Mouse (Mus musculus) intestine, embryonic 16.5 days (tissue): ENCODE data around the gene Gabrb1. TPM values are rescaled to one million over a fixed set of nuclear protein-coding genes. Genes with fewer than 3 reads are reported as not detected.
A peak's percentile ranks its signal among the peaks of the same experiment; 100 is the strongest.

Experiments used
- ATAC-seq: fragments of 200-750 bp; cut with Nextera tagmentation; 2 replicates; pipeline ENCODE4 v1.8.0; 2017; ENCODE audit warnings: moderate TSS enrichment, moderate library complexity
- H3K27ac ChIP-seq: fragments of 300-500 bp; sonication (generic); 2 replicates; pipeline ENCODE4 v1.5.1; 2014; ENCODE audit warnings: mild to moderate bottlenecking, low read length
- H3K27me3 ChIP-seq: fragments of 300-500 bp; sonication (generic); replicated peaks from 2 replicates; pipeline ENCODE4 v1.6.1; 2014; ENCODE audit warnings: low read length, control low read depth, mixed read lengths; ENCODE audit not compliant: control insufficient read depth, insufficient read depth
- H3K36me3 ChIP-seq: fragments of 300-500 bp; sonication (generic); 2 replicates; pipeline ENCODE4 v1.6.1; 2014; ENCODE audit warnings: low read length, control low read depth; ENCODE audit not compliant: control insufficient read depth, insufficient read depth
- H3K4me1 ChIP-seq: fragments of 300-500 bp; sonication (generic); 2 replicates; pipeline ENCODE4 v1.6.1; 2014; ENCODE audit warnings: low read length, control low read depth, mixed read lengths; ENCODE audit not compliant: control insufficient read depth, insufficient read depth
- H3K4me2 ChIP-seq: fragments of 300-500 bp; sonication (generic); 2 replicates; pipeline ENCODE4 v1.6.1; 2014; ENCODE audit warnings: low read depth, low read length, control low read depth
- H3K4me3 ChIP-seq: fragments of 300-500 bp; sonication (generic); 2 replicates; pipeline ENCODE4 v1.5.1; 2014; ENCODE audit warnings: mild to moderate bottlenecking, low read length
- H3K9ac ChIP-seq: fragments of 300-500 bp; sonication (generic); 2 replicates; pipeline ENCODE4 v1.6.1; 2014; ENCODE audit warnings: low read depth, low read length
- H3K9me3 ChIP-seq: fragments of 300-500 bp; sonication (generic); 2 replicates; pipeline ENCODE4 v1.6.1; 2016; ENCODE audit warnings: low read length, control low read depth; ENCODE audit not compliant: control insufficient read depth
- WGBS: fragments of 180-500 bp; shearing (Covaris S2); extraction: QIAGEN DNeasy Blood & Tissue Kit; methylation state at CpG from one replicate; pipeline ENCODE4 v1.1.7; 2014; 5-methylcytosine and 5-hydroxymethylcytosine counted together
- polyA plus RNA-seq: library from polyadenylated mRNA; unstranded; fragments of >200 nt; fragmentation: Nextera tagmentation; extraction: Ambion mirVana; gene quantifications from 2 replicates; pipeline ENCODE4 v1.2.1, GENCODE M21; 2015

Gabrb1 gene
- polyA plus RNA-seq, 1 experiment from 2014 or later = 0.35 TPM

- Histone ChIP-seq H3K9me3 (no peaks in the 10 kb centered on the region), H3K4me3 (no peak overlapping the region), H3K36me3 (no peaks in the 10 kb centered on the region), H3K27me3 (no peaks in the 10 kb centered on the region), H3K4me2 (no peak overlapping the region), H3K27ac (no peak overlapping the region), H3K4me1 (no peaks in the 10 kb centered on the region), H3K9ac (no peak overlapping the region)
- 58% methylated on average over 2 of the region's 2 CpGs for WGBS
- peak; percentile 85 for ATAC-seq
These were observed 123.7 kb downstream of the Gabrb1 start for GRCm38 (mm10) chr5:71781514-71782179.

- no peaks in the 10 kb centered on the region for H3K4me1 ChIP-seq
- no peaks in the 10 kb centered on the region for H3K9me3 ChIP-seq
- no peak for ATAC-seq
- H3K27me3 ChIP-seq = no peaks in the 10 kb centered on the region
- H3K4me3 ChIP-seq = no peak overlapping the region
- no peaks in the 10 kb centered on the region for H3K36me3 ChIP-seq
- H3K9ac ChIP-seq = no peak overlapping the region
- no peak overlapping the region for H3K4me2 ChIP-seq
- WGBS = 19% methylated on average over 1 of the region's 1 CpGs
- no peak overlapping the region for H3K27ac ChIP-seq
These were observed 164.9 kb downstream of the Gabrb1 start for GRCm38 (mm10) chr5:71822862-71823261.

- no peak overlapping the region for H3K9ac ChIP-seq
- H3K9me3 ChIP-seq = no peaks in the 10 kb centered on the region
- ATAC-seq = no peak
- H3K4me2 ChIP-seq = no peak overlapping the region
- H3K27ac ChIP-seq = no peak overlapping the region
- H3K4me1 ChIP-seq = no peaks in the 10 kb centered on the region
- H3K4me3 ChIP-seq = no peak overlapping the region
- no peaks in the 10 kb centered on the region for H3K27me3 ChIP-seq
- no peaks in the 10 kb centered on the region for H3K36me3 ChIP-seq
These were observed 170.4 kb downstream of the Gabrb1 start for GRCm38 (mm10) chr5:71828342-71828741.

GRCm38 (mm10) chr5:71828996-71829395 lies 171.1 kb downstream of the Gabrb1 start:
- no peak overlapping the region for H3K9ac ChIP-seq
- no peak overlapping the region for H3K4me3 ChIP-seq
- no peaks in the 10 kb centered on the region for H3K4me1 ChIP-seq
- no peak overlapping the region for H3K27ac ChIP-seq
- WGBS = 45% methylated on average over 1 of the region's 1 CpGs
- ATAC-seq = no peak
- H3K4me2 ChIP-seq = no peak overlapping the region
- no peaks in the 10 kb centered on the region for H3K9me3 ChIP-seq
- no peaks in the 10 kb centered on the region for H3K27me3 ChIP-seq
- no peaks in the 10 kb centered on the region for H3K36me3 ChIP-seq

GRCm38 (mm10) chr5:71830342-71830741 lies 172.4 kb downstream of the Gabrb1 start:
- Histone ChIP-seq H3K4me3 (no peak overlapping the region), H3K9ac (no peak overlapping the region), H3K27me3 (no peaks in the 10 kb centered on the region), H3K4me1 (no peaks in the 10 kb centered on the region), H3K36me3 (no peaks in the 10 kb centered on the region), H3K27ac (no peak overlapping the region), H3K4me2 (no peak overlapping the region), H3K9me3 (no peaks in the 10 kb centered on the region)
- no peak for ATAC-seq
- WGBS = 76% methylated on average over 2 of the region's 2 CpGs

- H3K9ac ChIP-seq = no peak overlapping the region
- H3K27ac ChIP-seq = no peak overlapping the region
- no peaks in the 10 kb centered on the region for H3K36me3 ChIP-seq
- no peaks in the 10 kb centered on the region for H3K4me1 ChIP-seq
- no peak overlapping the region for H3K4me2 ChIP-seq
- no peak for ATAC-seq
- H3K9me3 ChIP-seq = no peaks in the 10 kb centered on the region
- no peaks in the 10 kb centered on the region for H3K27me3 ChIP-seq
- H3K4me3 ChIP-seq = no peak overlapping the region
These were observed 184.3 kb downstream of the Gabrb1 start for GRCm38 (mm10) chr5:71842241-71842640.

- H3K4me2 ChIP-seq = no peak overlapping the region
- no peak overlapping the region for H3K27ac ChIP-seq
- H3K36me3 ChIP-seq = no peaks in the 10 kb centered on the region
- H3K9me3 ChIP-seq = no peaks in the 10 kb centered on the region
- WGBS = 96% methylated on average over 2 of the region's 2 CpGs
- no peak for ATAC-seq
- H3K27me3 ChIP-seq = no peaks in the 10 kb centered on the region
- H3K4me3 ChIP-seq = no peak overlapping the region
- no peak overlapping the region for H3K9ac ChIP-seq
- H3K4me1 ChIP-seq = no peaks in the 10 kb centered on the region
These were observed 240.3 kb downstream of the Gabrb1 start for GRCm38 (mm10) chr5:71898214-71898613.

- Histone ChIP-seq H3K36me3 (no peaks in the 10 kb centered on the region), H3K27ac (no peak overlapping the region), H3K27me3 (no peaks in the 10 kb centered on the region), H3K4me3 (no peak overlapping the region), H3K9me3 (no peaks in the 10 kb centered on the region), H3K4me2 (no peak overlapping the region), H3K9ac (no peak overlapping the region), H3K4me1 (no peaks in the 10 kb centered on the region)
- no peak for ATAC-seq
- 83% methylated on average over 7 of the region's 7 CpGs for WGBS
These were observed 245.5 kb downstream of the Gabrb1 start for GRCm38 (mm10) chr5:71903399-71903798.

- H3K4me2 ChIP-seq = no peak overlapping the region
- H3K27me3 ChIP-seq = no peaks in the 10 kb centered on the region
- no peak overlapping the region for H3K9ac ChIP-seq
- ATAC-seq = no peak
- no peak overlapping the region for H3K27ac ChIP-seq
- no peaks in the 10 kb centered on the region for H3K4me1 ChIP-seq
- H3K36me3 ChIP-seq = no peaks in the 10 kb centered on the region
- WGBS = 53% methylated on average over 1 of the region's 1 CpGs
- no peak overlapping the region for H3K4me3 ChIP-seq
- H3K9me3 ChIP-seq = no peaks in the 10 kb centered on the region
These were observed 256.1 kb downstream of the Gabrb1 start for GRCm38 (mm10) chr5:71914028-71914427.

GRCm38 (mm10) chr5:71915711-71916110 lies 257.8 kb downstream of the Gabrb1 start:
- Histone ChIP-seq H3K27ac (no peak overlapping the region), H3K4me2 (no peak overlapping the region), H3K36me3 (no peaks in the 10 kb centered on the region), H3K27me3 (no peaks in the 10 kb centered on the region), H3K4me3 (no peak overlapping the region), H3K9ac (no peak overlapping the region), H3K9me3 (no peaks in the 10 kb centered on the region), H3K4me1 (no peaks in the 10 kb centered on the region)
- 84% methylated on average over 4 of the region's 4 CpGs for WGBS
- no peak for ATAC-seq
